8 mouse cellular contexts compared by ENCODE assay signal in genomic region chr19:5473720-5474119, GRCm38 (mm10). TPM values are rescaled to one million over a fixed set of nuclear protein-coding genes. Genes with fewer than 3 reads are reported as not detected.
A peak's percentile ranks its signal among the peaks of the same experiment; 100 is the strongest.
DNase-seq lines count a peak whose midpoint lies in the region; ATAC-seq and TF ChIP-seq lines count a peak whose summit lies in the region.

TSS of gene Efemp2 (plus strand) at chr19:5473954.

- WGBS in hindbrain, embryonic 12.5 days = under 1% methylated on average over 22 of the region's 22 CpGs

- H3K9ac ChIP-seq in MEL (ENCODE audit: control insufficient read depth, low read depth, low read length, poor library complexity, severe bottlenecking) = peak within 1 kb of the TSS; percentile 78
- peak within 1 kb of the TSS; percentile 76 for H3K9ac ChIP-seq in hindbrain, embryonic 12.5 days

- no peaks in the 10 kb centered on the region for H3K27me3 ChIP-seq in MEL (ENCODE audit: control insufficient read depth in 1 of 2, insufficient read depth in 2 of 2, low read length in 2 of 2)
- no peaks in the 10 kb centered on the region; the same call in 1 of the 2 replicates for H3K27me3 ChIP-seq in hindbrain, embryonic 12.5 days

- H3K9me3 ChIP-seq in MEL (replicated peaks; ENCODE audit: insufficient read depth, low read length) = no peaks in the 10 kb centered on the region
- no peaks in the 10 kb centered on the region for H3K9me3 ChIP-seq in hindbrain, embryonic 12.5 days (replicated peaks)

- H3K4me2 ChIP-seq in hindbrain, embryonic 12.5 days (replicated peaks) = peak within 1 kb of the TSS; percentile 97

- no peak; a peak in 1 of 6 replicates for TF ChIP-seq CTCF in MEL (IDR thresholded peaks at IDR 0.05 in 2 of 3, conservative IDR thresholded peaks at IDR 0.05 in 1 of 3; ENCODE audit: control insufficient read depth in 1 of 3, insufficient read depth in 1 of 3, low read depth in 2 of 3, low read length in 3 of 3, poor library complexity in 1 of 3, severe bottlenecking in 1 of 3)

- peak; percentile 37 to 64; a peak in 2 of 4 replicates for TF ChIP-seq POLR2A in MEL (IDR thresholded peaks at IDR 0.05; ENCODE audit: control insufficient read depth in 1 of 2, insufficient read depth in 1 of 2, low read depth in 1 of 2, low read length in 2 of 2, poor library complexity in 1 of 2)

- H3K79me2 ChIP-seq in MEL (ENCODE audit: control insufficient read depth, insufficient read depth, low read length, poor library complexity) = no peaks in the 10 kb centered on the region; the same call in 1 of the 2 replicates

- peak; percentile 62 for ATAC-seq in hindbrain, embryonic 12.5 days (ENCODE audit: low FRiP score)

- TF ChIP-seq RAD21 in MEL (IDR thresholded peaks at IDR 0.05; ENCODE audit: low read depth, low read length) = no peak

- H3K4me3 ChIP-seq in MEL (ENCODE audit: control insufficient read depth in 1 of 2, insufficient read depth in 1 of 2, low read depth in 2 of 2, low read length in 2 of 2) = peak within 1 kb of the TSS; percentile 67 to 92
- H3K4me3 ChIP-seq in hindbrain, embryonic 12.5 days = peak within 1 kb of the TSS; percentile 52

- peak; percentile 95 for DNase-seq in MEL (ENCODE audit: low read depth, low spot score)
- DNase-seq in c-Kit-positive CD71-positive TER-119-negative erythroid progenitor cells, embryonic 14.5 days (ENCODE audit: low read depth) = peak; percentile 54
- peak; percentile 37 to 53 for DNase-seq in frontal cortex, postnatal 25 days (ENCODE audit: low spot score in 2 of 2)
- peak; percentile 47 to 58 for DNase-seq in layer of hippocampus, postnatal 14 days (ENCODE audit: low spot score in 2 of 2)
- peak; percentile 89 for DNase-seq in lung, postnatal 14 days
- DNase-seq in retina, embryonic 14.5 days (ENCODE audit: low spot score) = peak; percentile 81
- DNase-seq in yolk sac, embryonic 10.5 days (ENCODE audit: low spot score) = peak; percentile 87

- peaks cover 0 to 5% of the 10 kb centered on the region in 2 experiments; a peak in 1 of 4 replicates for H3K4me1 ChIP-seq in MEL (ENCODE audit: control insufficient read depth in 1 of 2, insufficient read depth in 2 of 2, low read length in 2 of 2)
- peaks cover 24% of the 10 kb centered on the region for H3K4me1 ChIP-seq in hindbrain, embryonic 12.5 days

- H3K36me3 ChIP-seq in MEL (ENCODE audit: control insufficient read depth in 1 of 2, insufficient read depth in 2 of 2, low read length in 2 of 2) = peaks cover 0 to 4% of the 10 kb centered on the region in 2 experiments; a peak in 2 of 4 replicates
- peaks cover 3% of the 10 kb centered on the region; the same call in 1 of the 2 replicates for H3K36me3 ChIP-seq in hindbrain, embryonic 12.5 days

- peak within 1 kb of the TSS; percentile 72 for H3K27ac ChIP-seq in MEL (ENCODE audit: control insufficient read depth, low read depth, low read length)
- peak within 1 kb of the TSS; percentile 62 for H3K27ac ChIP-seq in hindbrain, embryonic 12.5 days

- 0 out of 4 replicates have a peak, but pooled peaks of 1 of the 2 experiments have one; percentile 20 for TF ChIP-seq EP300 in MEL (IDR thresholded peaks at IDR 0.05; ENCODE audit: low read depth in 1 of 2, low read length in 2 of 2)

TF ChIP-seq in MEL, 35 proteins besides CTCF, POLR2A, EP300 and RAD21:
- TF ChIP-seq TCF12 (IDR thresholded peaks at IDR 0.05; ENCODE audit: low read depth, low read length) (peak; percentile 54; the same call in 1 of the 2 replicates), POLR2AphosphoS2 (IDR thresholded peaks at IDR 0.05; ENCODE audit: low read length) (peak; percentile 82), POLR2AphosphoS5 (IDR thresholded peaks at IDR 0.05; ENCODE audit: borderline replicate concordance, low read depth, low read length) (no peak), ZMIZ1 (IDR thresholded peaks at IDR 0.05; ENCODE audit: low read depth, low read length) (0 out of 2 replicates have a peak, but pooled peaks have one; percentile 76), MAZ (IDR thresholded peaks at IDR 0.05; ENCODE audit: low read depth, low read length) (peak; percentile 90), ZNF384 (IDR thresholded peaks at IDR 0.05; ENCODE audit: low read depth, low read length) (no peak), ETS1 (IDR thresholded peaks at IDR 0.05; ENCODE audit: low read depth, low read length) (peak; percentile 43; the same call in 1 of the 2 replicates), SIN3A (IDR thresholded peaks at IDR 0.05; ENCODE audit: low read length) (peak; percentile 76), ZC3H11A (IDR thresholded peaks at IDR 0.05; ENCODE audit: low read depth, low read length) (no peak), GATA1 (IDR thresholded peaks at IDR 0.05; ENCODE audit: low read depth, low read length) (no peak), ELF1 (IDR thresholded peaks at IDR 0.05; ENCODE audit: low read depth, low read length) (peak; percentile 81), MXI1 (IDR thresholded peaks at IDR 0.05; ENCODE audit: low read depth, low read length) (peak; percentile 19; the same call in 1 of the 2 replicates), BHLHE40 (IDR thresholded peaks at IDR 0.05; ENCODE audit: borderline replicate concordance, low read depth, low read length) (0 out of 2 replicates have a peak, but pooled peaks have one; percentile 4), RCOR1 (IDR thresholded peaks at IDR 0.05; ENCODE audit: low read depth, low read length) (0 out of 2 replicates have a peak, but pooled peaks have one; percentile 7), NRF1 (IDR thresholded peaks at IDR 0.05; ENCODE audit: insufficient read depth, low read depth, low read length, poor library complexity, severe bottlenecking) (no peak), HCFC1 (IDR thresholded peaks at IDR 0.05; ENCODE audit: low read depth, low read length) (peak; percentile 68), USF2 (IDR thresholded peaks at IDR 0.05; ENCODE audit: borderline replicate concordance in 1 of 2, insufficient read depth in 1 of 2, low read depth in 1 of 2, low read length in 2 of 2) (no peak), USF1 (IDR thresholded peaks at IDR 0.05; ENCODE audit: low read depth, low read length) (peak; percentile 34; the same call in 1 of the 2 replicates), ZKSCAN1 (IDR thresholded peaks at IDR 0.05; ENCODE audit: low read depth, low read length) (no peak), NELFE (IDR thresholded peaks at IDR 0.05; ENCODE audit: low read depth, low read length) (peak; percentile 62), KAT2A (conservative IDR thresholded peaks at IDR 0.05; ENCODE audit: low read depth, low read length) (peak; percentile 42; the same call in 1 of the 2 replicates), E2F4 (IDR thresholded peaks at IDR 0.05; ENCODE audit: borderline replicate concordance, low read depth, low read length) (no peak), SMC3 (IDR thresholded peaks at IDR 0.05; ENCODE audit: low read depth, low read length) (no peak)
TF ChIP-seq in MEL: peak in this region for 14.

RNA-seq across cellular contexts. Expression of gene Efemp2, which starts in this region (rescaled TPM):
- 7.5 and 10.4 TPM in 2 replicates for total RNA-seq in MEL (2012; rRNA removed)
- polyA plus RNA-seq in MEL (2012; ENCODE audit: insufficient read depth in 1 of 2, insufficient read length in 2 of 2, low read depth in 1 of 2, low replicate concordance in 2 of 2, missing spikeins in 1 of 2) = 10 to 100 TPM in 1 of 2 experiments, not detected in 1; 17.7 TPM
- polyA plus RNA-seq in hindbrain, embryonic 12.5 days (2016; fragmentation: Nextera tagmentation; extraction: Ambion mirVana) = 75.3 and 81.0 TPM in 2 replicates
- total RNA-seq in layer of hippocampus, postnatal 14 days (2021) = 10 to 100 TPM; 16.8 to 20.9 TPM

Comparison
In these comparisons a context has a peak if more than half of its experiments do, and no peak if none do; other contexts are left out.
1. Peak in every context shown above with its lines: DNase-seq, ATAC-seq, H3K4me3 ChIP-seq and H3K27ac ChIP-seq.
2. DNase-seq: peak in every context shown above with its lines; median percentile 95 in MEL; 89 in lung, postnatal 14 days; 87 in yolk sac, embryonic 10.5 days; 81 in retina, embryonic 14.5 days; 54 in c-Kit-positive CD71-positive TER-119-negative erythroid progenitor cells, embryonic 14.5 days; 52 in layer of hippocampus, postnatal 14 days; 45 in frontal cortex, postnatal 25 days.